Mouse (Mus musculus) sigmoid colon, adult 10 weeks (tissue): ENCODE results near the gene Cop1. TPM values are rescaled to one million over a fixed set of nuclear protein-coding genes. Genes with fewer than 3 reads are reported as not detected.

Source experiments
- polyA plus RNA-seq: library from polyadenylated mRNA; stranded (reverse); fragments of 350-450 nt; fragmentation: Illumina TruSeq; extraction: RNeasy Lipid Tissue Mini Kit (QIAGEN cat#74804); gene quantifications from one replicate; pipeline ENCODE4 v1.2.3, GENCODE M21; 2014; ENCODE audit warnings: low read depth, low replicate concordance

Gene Cop1
- polyA plus RNA-seq, result 742 TPM

GRCm38 (mm10) chr1:159231781-159232571, at the start of gene Cop1:
Gene Cop1, plus strand, starts transcription at chr1:159232320.

